Mouse (Mus musculus) gastrocnemius, adult 2 months (tissue): ENCODE data around the gene Zfhx2. TPM values are rescaled to one million over a fixed set of nuclear protein-coding genes. Genes with fewer than 3 reads are reported as not detected.
A peak's percentile ranks its signal among the peaks of the same experiment; 100 is the strongest.

Experiments used
- DNase-seq: peaks from one replicate; pipeline ENCODE4 v3.0.0; 2022
- H3K27ac ChIP-seq: fragments of 200-600 bp; 2 replicates; pipeline ENCODE4 v1.8.1; 2022; ENCODE audit warnings: mild to moderate bottlenecking
- H3K4me3 ChIP-seq: fragments of 200-600 bp; 2 replicates; pipeline ENCODE4 v1.8.1; 2022; ENCODE audit warnings: mild to moderate bottlenecking, moderate library complexity
- CTCF ChIP-seq: fragments of 200-600 bp; IDR thresholded peaks from 2 replicates; pipeline ENCODE4 v1.8.1; 2022; ENCODE audit warnings: antibody characterized with exemption, mild to moderate bottlenecking, moderate library complexity
- intact Hi-C: fragments of 180-260 bp; cut with DNase I; formaldehyde crosslinking; loops from one replicate; pipeline ENCODE4 v1.15.1; 2025
- total RNA-seq, 2 experiments: library from RNA; stranded (reverse); gene quantifications; 2 replicates each; pipeline ENCODE4 v1.2.3; 2021

Gene Zfhx2
- total RNA-seq, 2 experiments from 2014 or later, result 5.1 to 6.0 TPM

DNA sequence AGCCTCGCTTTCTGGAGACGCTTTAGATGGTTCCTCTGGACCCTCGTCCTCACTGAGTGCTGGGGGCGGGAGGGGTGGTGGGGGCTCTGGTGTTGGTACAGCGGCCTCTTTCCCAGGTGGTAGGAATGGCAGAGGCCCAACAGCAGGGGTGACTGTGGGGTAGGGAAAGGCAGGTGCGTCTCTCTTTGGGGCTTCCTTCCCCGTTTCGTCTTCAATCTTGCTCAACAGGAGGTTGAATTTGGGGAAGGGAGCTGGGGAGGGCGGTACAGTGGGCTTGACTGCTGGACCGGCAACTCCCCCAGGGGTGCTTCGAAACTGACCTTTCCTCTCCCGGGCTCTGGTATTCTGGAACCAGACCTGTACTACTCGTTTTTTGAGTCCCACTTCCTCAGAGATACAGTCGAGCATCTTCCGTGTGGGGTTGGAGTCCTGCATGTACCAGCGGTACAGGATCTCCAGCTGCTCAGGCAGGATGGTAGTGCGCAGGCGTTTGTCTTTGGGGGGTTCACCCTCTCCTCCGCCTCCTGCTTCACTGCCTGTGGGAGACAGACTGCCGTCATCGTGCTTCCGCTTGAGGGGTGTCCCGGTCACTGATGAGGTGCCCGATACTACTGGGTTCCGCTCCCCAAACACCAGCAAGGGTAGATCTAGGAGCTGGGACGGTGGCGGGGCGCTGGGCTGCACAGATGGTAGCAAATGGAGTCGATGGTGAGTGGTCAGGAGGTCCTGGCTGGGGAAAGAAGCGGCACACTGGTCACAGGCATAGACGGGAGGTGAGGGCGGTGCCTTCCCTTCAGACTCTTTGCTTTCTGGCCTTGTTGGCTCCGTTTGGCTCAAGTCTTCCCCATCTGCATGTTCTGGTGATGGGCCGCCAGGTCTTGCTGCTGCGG is 27.4 kb downstream of the Zfhx2 start:
- intact Hi-C loops, result no loop called here
- no peak for TF ChIP-seq CTCF
- no peak for DNase-seq
- Histone ChIP-seq H3K27ac (no peak overlapping the region), H3K4me3 (no peak overlapping the region)

DNA sequence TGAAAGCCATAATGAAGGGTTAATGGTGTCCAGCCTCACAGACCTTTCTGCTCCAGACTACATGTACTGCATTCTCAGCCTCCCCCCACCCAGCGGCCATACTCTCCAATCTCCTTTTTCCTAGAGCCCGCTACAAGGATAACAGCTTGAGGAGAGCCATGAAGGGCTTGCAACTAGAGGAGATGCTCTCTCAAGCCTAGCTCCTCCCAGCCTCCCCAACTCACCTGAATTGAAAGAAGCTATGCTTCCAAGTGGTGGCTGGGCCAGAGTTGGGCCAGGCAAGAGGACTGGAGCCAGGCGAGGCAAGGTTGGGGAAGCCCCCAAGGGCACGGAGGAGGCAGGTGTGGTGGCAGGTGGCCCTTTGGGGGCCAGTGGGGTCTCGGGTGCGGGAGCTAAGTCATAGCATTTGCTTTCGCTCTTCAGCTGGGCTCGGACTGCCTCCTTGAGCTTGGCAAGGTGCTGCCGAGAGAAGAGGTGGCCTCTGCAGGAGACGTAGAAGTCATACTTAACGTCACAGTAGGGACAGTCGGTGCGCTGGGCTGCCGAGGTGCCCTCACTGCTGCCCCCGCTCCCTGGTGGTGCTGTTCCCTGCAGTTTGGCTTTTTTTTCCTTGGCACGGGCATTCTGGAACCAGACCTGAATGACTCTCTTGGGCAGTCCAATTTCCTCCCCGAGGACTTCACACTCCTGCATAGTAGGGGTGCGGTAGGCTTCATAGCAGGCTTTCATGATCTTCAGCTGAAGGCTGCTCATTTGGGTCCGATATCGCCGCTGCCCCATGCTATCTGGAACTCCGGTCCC is 28.3 kb downstream of the Zfhx2 start:
- intact Hi-C loops, result no loop called here
- TF ChIP-seq CTCF, result no peak
- no peak for DNase-seq
- Histone ChIP-seq H3K4me3 (no peak overlapping the region), H3K27ac (no peak overlapping the region)

DNA sequence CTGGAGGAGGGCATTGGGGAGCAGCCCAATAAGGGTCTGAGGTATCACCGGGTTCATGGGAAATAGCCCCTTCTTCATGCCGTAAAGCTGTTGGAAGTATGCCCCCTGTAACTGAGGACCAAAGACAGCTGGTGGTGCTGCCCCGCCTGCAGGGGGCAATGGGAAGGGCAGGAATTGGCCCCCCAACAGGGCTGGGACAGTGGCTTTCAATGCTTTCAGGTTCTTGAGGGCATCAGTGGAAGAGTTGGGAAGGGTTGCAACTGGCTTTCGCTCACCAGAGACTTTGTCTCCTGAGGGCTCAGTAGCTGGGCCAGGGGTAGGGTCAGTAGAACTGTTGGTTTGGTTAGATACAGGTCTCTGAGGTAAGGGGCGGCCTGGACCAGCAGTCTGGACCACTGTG is 29.0 kb downstream of the Zfhx2 start:
- no peak for TF ChIP-seq CTCF
- no peak for DNase-seq
- intact Hi-C loops, result no loop called here
- Histone ChIP-seq H3K4me3 (no peak overlapping the region), H3K27ac (no peak overlapping the region)

DNA sequence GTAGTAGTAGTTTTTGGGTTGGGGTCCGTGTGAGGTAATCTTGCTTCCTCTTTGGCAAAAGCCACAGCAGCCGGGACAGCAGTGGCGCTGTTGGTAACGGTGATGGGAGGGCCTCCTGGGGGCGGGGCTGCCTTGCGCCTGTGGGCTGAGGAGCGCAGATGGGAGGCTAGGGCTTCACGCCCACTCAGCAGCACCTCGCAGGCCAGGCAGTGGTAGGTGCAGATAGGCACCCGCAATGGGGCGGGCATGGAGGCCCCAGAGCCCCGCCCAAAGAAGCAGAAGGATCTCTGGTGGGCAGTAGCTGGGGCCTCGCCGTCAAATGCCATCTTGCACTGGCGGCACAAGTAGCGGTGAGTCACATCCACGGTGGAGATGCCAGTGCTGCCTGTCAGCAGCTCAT is 29.5 kb downstream of the Zfhx2 start:
- no peak for TF ChIP-seq CTCF
- intact Hi-C loops, result no loop called here
- no peak overlapping the region for H3K27ac ChIP-seq
- no peak overlapping the region for H3K4me3 ChIP-seq
- DNase-seq, result no peak

DNA sequence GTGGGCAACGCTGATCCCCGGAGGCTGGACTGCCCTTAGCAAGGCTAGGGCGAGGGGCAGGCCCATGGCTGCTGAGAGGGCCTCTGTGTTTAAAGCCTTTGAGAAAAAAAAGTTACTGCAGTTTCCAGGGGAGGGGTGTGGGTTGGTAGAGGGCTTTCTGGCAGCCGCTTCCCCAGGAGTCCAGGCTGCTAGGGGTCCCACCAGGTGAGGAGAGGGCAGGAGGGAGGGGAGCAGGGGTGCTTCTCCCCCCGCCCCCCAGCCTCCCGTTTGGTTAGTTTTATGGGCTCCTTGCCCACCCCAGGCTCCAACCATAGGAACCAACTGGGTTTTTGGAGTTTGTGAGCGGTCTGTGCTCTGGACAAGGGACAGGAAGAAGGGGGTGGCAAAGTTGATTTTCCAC is 30.3 kb downstream of the Zfhx2 start:
- intact Hi-C loops, result no loop called here
- no peak overlapping the region for H3K4me3 ChIP-seq
- H3K27ac ChIP-seq, result no peak overlapping the region
- TF ChIP-seq CTCF, result no peak
- no peak for DNase-seq

DNA sequence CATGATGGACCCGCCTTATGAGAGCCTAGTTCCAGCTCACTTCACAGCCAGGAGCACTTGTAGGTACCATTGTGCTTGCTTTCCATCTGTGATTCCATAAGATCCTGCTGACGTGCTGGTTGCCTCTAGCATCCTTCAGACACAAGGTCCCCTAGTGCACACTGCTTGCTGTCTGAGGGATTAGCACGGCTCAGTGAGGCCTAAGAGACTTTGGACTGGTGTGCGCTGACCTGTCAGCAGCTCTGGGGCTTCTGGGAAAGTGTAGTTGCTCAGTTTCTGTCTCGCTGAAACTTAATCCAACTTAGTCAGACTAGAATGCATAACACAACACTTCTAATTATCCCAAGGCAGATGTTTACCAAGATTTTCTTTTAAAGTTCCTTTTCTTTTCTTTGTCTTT is 32.2 kb downstream of the Zfhx2 start:
- intact Hi-C loops, result no loop called here

DNA sequence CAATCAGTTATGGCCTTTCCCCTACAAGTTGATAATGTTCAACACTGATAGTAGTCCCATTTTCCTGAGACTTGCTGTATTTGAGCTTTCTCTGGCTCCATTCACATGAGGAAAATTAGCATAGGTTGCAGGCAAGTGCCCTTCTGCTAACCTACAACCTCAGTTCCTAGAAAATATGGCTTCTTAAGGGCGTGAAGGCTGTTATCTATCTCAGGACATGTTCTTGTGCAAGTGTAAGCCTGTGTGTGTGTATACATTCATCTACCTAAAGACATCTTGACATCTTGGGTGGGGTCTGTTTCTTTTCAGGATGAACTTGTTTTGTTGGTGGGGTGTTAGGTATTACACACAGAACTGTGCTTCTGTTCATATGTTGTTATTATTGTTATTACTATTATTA is 33.1 kb downstream of the Zfhx2 start:
- no peak overlapping the region for H3K27ac ChIP-seq
- no peak overlapping the region for H3K4me3 ChIP-seq
- DNase-seq, result no peak
- TF ChIP-seq CTCF, result no peak
- intact Hi-C loops, result no loop called here

More for the DNA sequence above, 32.2 kb downstream of the Zfhx2 start:
- no peak overlapping the region for H3K4me3 ChIP-seq
- H3K27ac ChIP-seq, result no peak overlapping the region
- DNase-seq, result no peak
- no peak for TF ChIP-seq CTCF

DNA sequence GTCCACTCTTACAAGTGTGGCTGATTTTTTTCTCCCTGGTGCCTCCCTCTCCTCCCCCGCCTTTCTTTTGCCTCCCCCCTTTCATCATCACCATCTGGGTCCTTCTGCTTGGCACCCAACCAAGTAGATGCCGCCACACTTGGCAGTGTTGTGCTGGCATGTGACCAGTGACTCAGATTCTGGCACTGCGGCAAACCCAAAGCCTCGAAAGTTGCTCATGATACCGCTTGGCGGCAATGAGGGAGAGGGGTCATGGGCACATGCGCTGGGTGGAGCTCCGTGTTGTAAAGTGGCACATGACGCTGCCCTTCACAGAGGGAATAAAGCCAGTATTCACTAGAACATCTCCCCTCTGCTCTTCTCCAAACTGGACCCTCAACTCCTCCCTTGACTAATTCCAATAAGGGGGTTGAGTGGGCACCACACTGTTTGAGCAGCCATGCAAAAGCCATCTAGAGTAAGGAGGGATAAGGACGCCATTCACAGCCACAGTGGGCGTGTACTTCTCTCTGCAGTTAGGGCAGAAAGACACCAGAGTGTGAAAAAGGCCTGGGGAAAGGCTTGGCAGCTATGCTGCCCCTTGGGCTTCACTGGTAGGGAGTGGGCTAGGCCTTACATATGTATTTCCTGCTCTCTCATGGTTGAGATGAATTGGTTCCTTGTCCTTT is 36.8 kb downstream of the Zfhx2 start:
- no peak for TF ChIP-seq CTCF
- intact Hi-C loops, result no loop called here
- Histone ChIP-seq H3K4me3 (no peak overlapping the region), H3K27ac (no peak overlapping the region)
- DNase-seq, result peak; percentile 41

DNA sequence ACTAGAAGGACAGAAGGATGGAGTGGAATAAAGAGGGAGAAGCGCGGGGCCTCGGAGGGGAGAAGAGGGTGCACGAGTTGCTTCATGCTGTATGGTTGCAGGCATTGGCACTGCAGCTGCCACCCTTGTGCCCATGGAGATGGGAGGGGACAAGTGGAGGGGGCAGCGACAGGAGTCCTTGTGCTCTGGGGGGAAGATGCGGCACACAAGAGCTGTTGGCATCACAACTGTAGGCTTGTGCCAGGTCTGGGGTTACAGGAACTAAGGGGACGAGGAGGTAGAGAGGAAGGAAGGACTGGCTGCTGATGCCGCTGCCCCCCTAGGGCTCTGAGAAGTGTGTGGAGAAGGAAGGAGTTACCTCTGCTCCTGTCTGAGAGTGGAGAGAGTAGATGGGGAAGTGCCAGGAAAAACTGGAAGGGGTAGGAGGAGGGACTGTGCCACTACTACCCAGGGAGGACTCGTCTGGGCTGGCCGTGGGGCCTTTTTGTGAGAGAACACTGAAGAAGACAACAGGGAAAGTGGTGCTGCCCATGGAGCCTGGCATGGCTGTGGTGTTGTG is 37.9 kb downstream of the Zfhx2 start:
- TF ChIP-seq CTCF, result no peak
- intact Hi-C loops, result no loop called here
- Histone ChIP-seq H3K4me3 (no peak overlapping the region; the same call in 1 of the 2 replicates), H3K27ac (no peak overlapping the region)
- DNase-seq, result no peak

DNA sequence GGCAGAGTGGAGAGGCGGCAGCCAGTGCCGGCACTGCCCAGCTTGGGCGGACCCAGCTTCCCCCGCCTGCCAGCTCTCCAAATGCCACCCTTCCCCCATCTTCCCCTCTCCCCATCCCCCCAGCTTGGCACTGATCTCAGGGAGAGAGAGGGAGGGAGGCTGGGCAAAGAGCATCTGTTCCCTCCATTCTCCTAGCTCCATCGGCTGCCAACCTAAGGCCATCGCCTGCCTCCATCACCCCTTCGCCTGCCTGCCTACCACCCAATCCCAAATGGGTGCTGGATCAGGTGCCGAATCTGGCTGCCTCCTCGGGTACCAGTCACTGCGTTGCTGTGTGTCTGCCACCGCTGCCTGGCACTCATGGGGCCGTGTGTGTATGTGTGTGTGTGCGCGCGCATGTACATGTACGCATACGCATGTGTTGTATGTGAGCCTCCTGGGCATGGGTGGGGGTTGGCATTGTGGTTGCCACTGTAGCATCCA is 38.4 kb downstream of the Zfhx2 start:
- DNase-seq, result peak; percentile 35
- intact Hi-C loops, result no loop called here
- TF ChIP-seq CTCF, result no peak

DNA sequence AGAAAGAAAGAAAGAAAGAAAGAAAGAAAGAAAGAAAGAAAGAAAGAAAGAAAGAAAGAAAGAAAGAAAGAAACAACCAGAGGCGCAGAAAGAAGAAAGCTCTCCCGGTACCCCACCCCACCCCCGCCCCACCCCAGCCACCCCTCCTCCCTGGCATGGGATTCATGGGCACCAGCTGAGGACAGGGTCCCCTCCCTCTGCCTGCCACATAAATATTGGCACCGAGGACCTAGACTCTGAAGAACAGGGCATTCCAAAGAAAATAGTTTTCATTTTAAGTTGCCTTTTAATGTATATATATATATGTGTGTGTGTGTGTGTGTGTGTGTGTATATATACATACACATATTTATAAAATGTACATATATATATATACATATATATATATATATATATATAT is 39.1 kb downstream of the Zfhx2 start:
- Histone ChIP-seq H3K27ac (no peak overlapping the region), H3K4me3 (no peak overlapping the region)
- DNase-seq, result no peak
- no peak for TF ChIP-seq CTCF
- intact Hi-C loops, result no loop called here

More for the DNA sequence above, 38.4 kb downstream of the Zfhx2 start:
- Histone ChIP-seq H3K4me3 (peak overlapping the region; percentile 30), H3K27ac (no peak overlapping the region)

DNA sequence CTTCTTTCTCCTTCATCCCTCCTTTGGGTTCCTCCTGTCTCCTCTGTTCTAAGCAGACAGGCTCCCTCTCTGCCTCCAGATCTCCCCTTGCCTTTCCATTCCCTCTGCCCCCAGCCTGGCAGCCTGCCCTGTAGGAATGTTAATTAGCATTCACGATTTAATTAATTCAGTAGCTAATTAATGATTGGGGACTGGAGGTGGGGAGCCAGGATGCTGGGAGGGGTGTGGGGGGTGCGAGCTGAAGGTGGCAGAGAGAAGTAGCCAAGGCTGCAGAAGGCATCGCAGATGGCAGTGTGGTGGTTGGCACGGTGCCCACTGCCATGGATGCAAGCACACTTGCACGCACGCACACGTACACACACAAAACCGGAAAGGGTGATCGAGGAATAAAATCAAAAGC is 39.6 kb downstream of the Zfhx2 start:
- intact Hi-C loops, result no loop called here
- DNase-seq, result no peak
- no peak for TF ChIP-seq CTCF
- no peak overlapping the region for H3K4me3 ChIP-seq
- H3K27ac ChIP-seq, result no peak overlapping the region
